Mouse (Mus musculus) neural tube, embryonic 11.5 days (tissue): ENCODE results near the gene Aknad1. TPM values are rescaled to one million over a fixed set of nuclear protein-coding genes. Genes with fewer than 3 reads are reported as not detected.

Experiments used
- ATAC-seq: fragments of 200-750 bp; cut with Nextera tagmentation; 2 replicates; pipeline ENCODE4 v1.8.0; 2017; ENCODE audit warnings: moderate number of reproducible peaks, mild to moderate bottlenecking, moderate TSS enrichment, moderate library complexity; ENCODE audit not compliant: insufficient read depth, low FRiP score, low TSS enrichment
- DNase-seq: peaks from one replicate; pipeline ENCODE4 v3.0.0-alpha.2; 2015; ENCODE audit warnings: low spot score
- H3K27ac ChIP-seq: fragments of 300-500 bp; sonication (generic); 2 replicates; pipeline ENCODE4 v1.5.1; 2014; ENCODE audit warnings: low read depth, mild to moderate bottlenecking, low read length
- H3K27me3 ChIP-seq: fragments of 300-500 bp; sonication (generic); 2 replicates; pipeline ENCODE4 v1.6.1; 2014; ENCODE audit warnings: mild to moderate bottlenecking, low read length, mixed read lengths; ENCODE audit not compliant: control insufficient read depth, insufficient read depth
- H3K36me3 ChIP-seq: fragments of 300-500 bp; sonication (generic); 2 replicates; pipeline ENCODE4 v1.6.1; 2014; ENCODE audit warnings: mild to moderate bottlenecking, low read length, moderate library complexity, mixed read lengths; ENCODE audit not compliant: control insufficient read depth, insufficient read depth
- H3K4me1 ChIP-seq: fragments of 300-500 bp; sonication (generic); 2 replicates; pipeline ENCODE4 v1.6.1; 2014; ENCODE audit warnings: low read length, mixed read lengths; ENCODE audit not compliant: control insufficient read depth, insufficient read depth
- H3K4me2 ChIP-seq: fragments of 300-500 bp; sonication (generic); 2 replicates; pipeline ENCODE4 v1.6.1; 2014; ENCODE audit warnings: low read depth, mild to moderate bottlenecking, moderate library complexity
- H3K4me3 ChIP-seq: fragments of 300-500 bp; sonication (generic); 2 replicates; pipeline ENCODE4 v1.5.1; 2014; ENCODE audit warnings: low read depth, low read length
- H3K9ac ChIP-seq: fragments of 300-500 bp; sonication (generic); 2 replicates; pipeline ENCODE4 v1.6.1; 2014; ENCODE audit warnings: mild to moderate bottlenecking, low read length
- H3K9me3 ChIP-seq: fragments of 300-500 bp; sonication (generic); 2 replicates; pipeline ENCODE4 v1.6.1; 2016; ENCODE audit warnings: low read length; ENCODE audit not compliant: control insufficient read depth
- WGBS: fragments of 180-500 bp; shearing (Covaris S2); extraction: QIAGEN DNeasy Blood & Tissue Kit; methylation state at CpG from one replicate; pipeline ENCODE4 v1.1.7; 2014; 5-methylcytosine and 5-hydroxymethylcytosine counted together
- polyA plus RNA-seq: library from polyadenylated mRNA; unstranded; fragments of >200 nt; fragmentation: Nextera tagmentation; extraction: Ambion mirVana; gene quantifications from 2 replicates; pipeline ENCODE4 v1.2.1, GENCODE M21; 2014

The Aknad1 gene
- polyA plus RNA-seq, 1 experiment from 2014 or later, result 0.08 TPM

- H3K27me3 ChIP-seq, result no peaks in the 10 kb centered on the region
- H3K9ac ChIP-seq, result no peak overlapping the region
- peaks cover 2% of the 10 kb centered on the region; the same call in 1 of the 2 replicates for H3K4me1 ChIP-seq
- no peak for DNase-seq
- no peak for ATAC-seq
- no peak overlapping the region for H3K4me2 ChIP-seq
- H3K27ac ChIP-seq, result no peak overlapping the region
- 94% methylated on average over 3 of the region's 3 CpGs for WGBS
- no peak overlapping the region for H3K4me3 ChIP-seq
- no peaks in the 10 kb centered on the region for H3K36me3 ChIP-seq
- no peaks in the 10 kb centered on the region for H3K9me3 ChIP-seq
Observed at GRCm38 (mm10) chr3:108727776-108728175, 11.7 kb upstream of the Aknad1 start.

GRCm38 (mm10) chr3:108730316-108730715 lies 9.1 kb upstream of the Aknad1 start:
- H3K9me3 ChIP-seq, result no peaks in the 10 kb centered on the region
- no peak overlapping the region for H3K27ac ChIP-seq
- H3K4me3 ChIP-seq, result no peak overlapping the region
- no peak overlapping the region for H3K9ac ChIP-seq
- no peaks in the 10 kb centered on the region for H3K36me3 ChIP-seq
- ATAC-seq (no peak), DNase-seq (no peak)
- no peaks in the 10 kb centered on the region for H3K27me3 ChIP-seq
- WGBS, result 44% methylated on average over 12 of the region's 12 CpGs
- H3K4me2 ChIP-seq, result no peak overlapping the region
- no peaks in the 10 kb centered on the region for H3K4me1 ChIP-seq

GRCm38 (mm10) chr3:108737761-108738160 lies 1.7 kb upstream of the Aknad1 start:
- no peak overlapping the region for H3K9ac ChIP-seq
- WGBS, result 91% methylated on average over 3 of the region's 3 CpGs
- H3K4me1 ChIP-seq, result no peaks in the 10 kb centered on the region
- DNase-seq (no peak), ATAC-seq (no peak)
- H3K4me2 ChIP-seq, result no peak overlapping the region
- no peaks in the 10 kb centered on the region for H3K9me3 ChIP-seq
- H3K4me3 ChIP-seq, result no peak overlapping the region
- no peaks in the 10 kb centered on the region for H3K27me3 ChIP-seq
- H3K27ac ChIP-seq, result no peak overlapping the region
- no peaks in the 10 kb centered on the region for H3K36me3 ChIP-seq

GRCm38 (mm10) chr3:108744060-108744459 lies 4.6 kb downstream of the Aknad1 start:
- H3K27ac ChIP-seq, result no peak overlapping the region
- ATAC-seq (no peak), DNase-seq (no peak)
- no peak overlapping the region for H3K4me2 ChIP-seq
- H3K4me3 ChIP-seq, result no peak overlapping the region
- H3K4me1 ChIP-seq, result no peaks in the 10 kb centered on the region
- no peaks in the 10 kb centered on the region for H3K36me3 ChIP-seq
- no peaks in the 10 kb centered on the region for H3K9me3 ChIP-seq
- no peaks in the 10 kb centered on the region for H3K27me3 ChIP-seq
- 86% methylated on average over 4 of the region's 4 CpGs for WGBS
- H3K9ac ChIP-seq, result no peak overlapping the region

- DNase-seq (no peak), ATAC-seq (no peak)
- H3K27ac ChIP-seq, result no peak overlapping the region
- WGBS, result 75% methylated on average over 6 of the region's 6 CpGs
- no peak overlapping the region for H3K9ac ChIP-seq
- H3K4me3 ChIP-seq, result no peak overlapping the region
- H3K9me3 ChIP-seq, result no peaks in the 10 kb centered on the region
- H3K4me1 ChIP-seq, result no peaks in the 10 kb centered on the region
- no peak overlapping the region for H3K4me2 ChIP-seq
- H3K27me3 ChIP-seq, result no peaks in the 10 kb centered on the region
- no peaks in the 10 kb centered on the region for H3K36me3 ChIP-seq
Observed at GRCm38 (mm10) chr3:108751061-108751460, 11.6 kb downstream of the Aknad1 start.

- H3K9me3 ChIP-seq, result no peaks in the 10 kb centered on the region
- WGBS, result 89% methylated on average over 6 of the region's 6 CpGs
- H3K36me3 ChIP-seq, result no peaks in the 10 kb centered on the region
- H3K4me3 ChIP-seq, result no peak overlapping the region
- DNase-seq (no peak), ATAC-seq (no peak)
- H3K9ac ChIP-seq, result no peak overlapping the region
- no peak overlapping the region for H3K27ac ChIP-seq
- no peaks in the 10 kb centered on the region for H3K4me1 ChIP-seq
- H3K27me3 ChIP-seq, result no peaks in the 10 kb centered on the region
- H3K4me2 ChIP-seq, result no peak overlapping the region
Observed at GRCm38 (mm10) chr3:108751691-108752090, 12.2 kb downstream of the Aknad1 start.

GRCm38 (mm10) chr3:108754541-108754940 lies 15.1 kb downstream of the Aknad1 start:
- H3K9me3 ChIP-seq, result no peaks in the 10 kb centered on the region
- no peak overlapping the region for H3K9ac ChIP-seq
- H3K27ac ChIP-seq, result no peak overlapping the region
- no peaks in the 10 kb centered on the region for H3K36me3 ChIP-seq
- ATAC-seq (no peak), DNase-seq (no peak)
- H3K4me3 ChIP-seq, result no peak overlapping the region
- H3K27me3 ChIP-seq, result no peaks in the 10 kb centered on the region
- WGBS, result 84% methylated on average over 1 of the region's 1 CpGs
- no peaks in the 10 kb centered on the region for H3K4me1 ChIP-seq
- no peak overlapping the region for H3K4me2 ChIP-seq

- Histone ChIP-seq H3K4me1 (no peaks in the 10 kb centered on the region), H3K27me3 (no peaks in the 10 kb centered on the region), H3K27ac (no peak overlapping the region), H3K4me2 (no peak overlapping the region), H3K36me3 (no peaks in the 10 kb centered on the region), H3K9me3 (no peaks in the 10 kb centered on the region), H3K9ac (no peak overlapping the region), H3K4me3 (no peak overlapping the region)
- WGBS, result 76% methylated on average over 2 of the region's 2 CpGs
- DNase-seq (no peak), ATAC-seq (no peak)
Observed at GRCm38 (mm10) chr3:108755542-108755941, 16.1 kb downstream of the Aknad1 start.

- Histone ChIP-seq H3K36me3 (no peaks in the 10 kb centered on the region), H3K9me3 (no peaks in the 10 kb centered on the region), H3K9ac (no peak overlapping the region), H3K4me2 (no peak overlapping the region), H3K27ac (no peak overlapping the region), H3K4me3 (no peak overlapping the region), H3K27me3 (no peaks in the 10 kb centered on the region), H3K4me1 (no peaks in the 10 kb centered on the region)
- DNase-seq, result no peak
- 79% methylated on average over 1 of the region's 1 CpGs for WGBS
- ATAC-seq, result no peak
Observed at GRCm38 (mm10) chr3:108756131-108756530, 16.7 kb downstream of the Aknad1 start.
